Mouse (Mus musculus): ENCODE measurements around the gene Nckap5.

DNA sequence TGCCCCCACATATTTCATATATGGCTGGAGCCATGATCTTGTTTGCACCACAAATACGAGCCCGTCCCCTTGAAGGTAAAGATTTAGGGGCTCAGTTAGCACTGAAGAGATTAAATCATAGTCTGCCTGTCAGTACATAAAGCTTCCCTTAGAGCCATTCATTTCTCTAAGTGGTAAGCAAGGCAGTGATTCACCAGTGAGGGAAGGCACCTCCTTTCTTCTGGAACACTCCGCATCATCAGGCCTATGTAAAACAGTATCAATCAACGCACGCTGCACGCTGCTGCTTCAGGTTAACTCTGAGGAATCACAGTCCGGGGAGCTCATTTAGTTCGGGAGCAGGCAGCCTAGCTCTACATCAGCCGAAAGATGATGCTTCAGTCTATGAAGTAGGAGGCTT, 599.4 kb downstream of the Nckap5 start:
- TF ChIP-seq CTCF (IDR thresholded peaks at IDR 0.05; ENCODE audit: control insufficient read depth, insufficient read depth, low read length) (no peak), POLR2A (IDR thresholded peaks at IDR 0.05; ENCODE audit: borderline replicate concordance, control insufficient read depth, low read depth, low read length) (no peak)
